Mouse (Mus musculus) cerebellum, postnatal 36 days (tissue): ENCODE measurements around the gene Krt27.

Experiments
- DNase-seq, 2 experiments: peaks; one replicate each; pipeline ENCODE4 v3.0.0; 2021 to 2022; ENCODE audit warnings: mixed read lengths in 2 of 2

Gene Krt27

DNA sequence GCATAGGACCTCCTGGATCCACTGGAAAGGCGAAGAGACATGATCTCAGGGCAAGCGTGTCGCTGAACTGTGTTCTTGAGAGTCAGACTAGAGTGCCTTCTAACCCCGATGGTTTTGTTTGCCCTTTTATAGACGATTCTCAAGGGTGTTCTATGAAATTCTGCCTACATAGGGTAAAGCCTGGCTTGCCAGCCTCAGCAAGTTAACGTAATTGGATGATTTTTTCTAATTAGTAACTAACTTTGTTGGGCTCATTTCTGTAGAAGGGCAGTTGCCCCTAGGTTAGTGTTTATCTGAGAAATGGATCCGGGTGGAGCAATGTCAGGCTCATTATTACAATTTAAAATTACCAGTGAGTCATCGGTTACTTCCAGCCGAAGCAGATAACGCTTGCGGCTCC lies 28.1 kb downstream of the Krt27 start, which contains the start of gene Krt25:
Krt25 (minus strand) TSS at position 101 of the 400 bp plus-strand sequence.
- no peak for DNase-seq

- DNase-seq, result no peak
Measured at GRCm38 (mm10) chr11:99321094-99321493, 29.8 kb downstream of the Krt27 start.

DNA sequence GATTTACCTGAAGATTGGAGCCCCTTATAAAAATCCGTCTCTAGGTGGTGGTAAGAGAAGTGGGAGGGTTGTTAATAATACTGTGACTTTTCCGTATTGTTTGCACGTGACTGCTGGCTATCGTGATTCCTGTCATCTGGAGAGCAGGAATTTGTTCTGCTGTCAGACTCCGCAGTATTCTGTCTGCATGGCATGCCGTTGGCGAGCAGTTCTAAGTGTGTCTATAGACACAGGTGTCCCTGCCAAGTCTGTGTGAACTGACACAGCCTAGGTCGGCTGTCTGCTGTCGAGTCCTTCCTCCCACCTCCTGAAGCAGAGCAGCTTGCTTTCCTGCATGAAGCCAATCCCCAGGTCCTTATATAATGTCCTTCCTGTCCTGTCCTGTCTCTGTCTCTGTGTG lies 31.8 kb downstream of the Krt27 start:
- DNase-seq, result no peak

- no peak for DNase-seq
Measured at GRCm38 (mm10) chr11:99316543-99316942, 34.4 kb downstream of the Krt27 start.

GRCm38 (mm10) chr11:99314594-99314993 lies 36.3 kb downstream of the Krt27 start:
- no peak for DNase-seq

DNA sequence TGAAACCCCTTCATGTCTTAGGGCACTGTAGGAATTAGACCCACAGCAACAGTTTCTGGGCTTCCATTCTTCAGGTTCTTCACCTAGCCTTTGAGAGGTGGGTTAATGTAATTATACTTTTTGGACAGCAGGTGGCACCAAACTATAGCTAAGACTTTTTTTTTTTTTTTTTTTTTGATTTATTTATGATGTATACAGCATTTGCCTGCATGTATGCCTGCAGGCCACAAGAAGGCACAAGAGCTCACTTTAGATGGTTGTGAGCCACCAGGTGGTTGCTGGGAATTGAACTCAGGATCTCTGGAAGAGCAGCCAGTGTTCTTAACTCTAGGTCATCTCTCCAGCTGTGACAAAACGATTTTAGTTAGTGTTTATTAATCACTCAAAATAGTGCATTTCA lies 40.0 kb downstream of the Krt27 start:
- no peak for DNase-seq

DNA sequence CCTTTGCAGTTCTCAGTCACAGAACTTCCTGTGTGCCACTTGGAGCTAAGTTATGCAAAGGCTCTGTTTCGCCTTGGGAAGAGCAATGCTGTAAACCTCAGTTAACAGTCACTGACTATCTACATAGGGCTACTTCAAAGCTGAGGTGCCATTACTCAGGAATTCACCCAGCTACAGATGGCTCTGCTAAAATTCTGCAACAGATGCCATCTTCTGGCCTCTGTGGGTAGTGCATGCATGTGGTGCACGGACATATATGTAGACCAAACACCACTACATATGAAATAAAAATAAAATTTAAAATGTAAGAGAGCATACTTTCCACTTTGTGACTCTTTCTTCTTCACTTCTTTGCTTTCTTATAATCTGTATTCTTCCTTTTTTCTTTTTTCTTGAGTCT lies 43.3 kb downstream of the Krt27 start:
- DNase-seq, result peak; percentile 74 to 81
